Mouse (Mus musculus) embryonic facial prominence, embryonic 15.5 days (tissue): Measurements from ENCODE around the gene Alg9. TPM values are rescaled to one million over a fixed set of nuclear protein-coding genes. Genes with fewer than 3 reads are reported as not detected.

Experiments used
- ATAC-seq: fragments of 200-750 bp; cut with Nextera tagmentation; 2 replicates; pipeline ENCODE4 v1.8.0; 2017; ENCODE audit warnings: low read depth, moderate TSS enrichment; ENCODE audit not compliant: insufficient number of reproducible peaks, low FRiP score, low TSS enrichment
- H3K27ac ChIP-seq: fragments of 300-500 bp; sonication (generic); replicated peaks from 2 replicates; pipeline ENCODE4 v1.5.1; 2015; ENCODE audit warnings: mild to moderate bottlenecking, inconsistent platforms
- H3K27me3 ChIP-seq: fragments of 300-500 bp; sonication (generic); 2 replicates; pipeline ENCODE4 v1.6.1; 2015; ENCODE audit warnings: inconsistent platforms
- H3K36me3 ChIP-seq: fragments of 300-500 bp; sonication (generic); 2 replicates; pipeline ENCODE4 v1.6.1; 2015; ENCODE audit warnings: mild to moderate bottlenecking, inconsistent platforms
- H3K4me1 ChIP-seq: fragments of 300-500 bp; sonication (generic); 2 replicates; pipeline ENCODE4 v1.6.1; 2015; ENCODE audit warnings: inconsistent platforms
- H3K4me2 ChIP-seq: fragments of 300-500 bp; sonication (generic); replicated peaks from 2 replicates; pipeline ENCODE4 v1.6.1; 2015; ENCODE audit warnings: mild to moderate bottlenecking, inconsistent platforms
- H3K4me3 ChIP-seq: fragments of 300-500 bp; sonication (generic); replicated peaks from 2 replicates; pipeline ENCODE4 v1.5.1; 2015; ENCODE audit warnings: mild to moderate bottlenecking, inconsistent platforms
- H3K9ac ChIP-seq: fragments of 300-500 bp; sonication (generic); 2 replicates; pipeline ENCODE4 v1.6.1; 2015; ENCODE audit warnings: inconsistent platforms
- H3K9me3 ChIP-seq: fragments of 300-500 bp; sonication (generic); replicated peaks from 2 replicates; pipeline ENCODE4 v1.6.1; 2016; ENCODE audit warnings: inconsistent platforms
- WGBS: fragments of 180-500 bp; shearing (Covaris S2); methylation state at CpG from one replicate; pipeline ENCODE4 v1.1.7; 2015; 5-methylcytosine and 5-hydroxymethylcytosine counted together
- polyA plus RNA-seq: library from polyadenylated mRNA; unstranded; fragments of >200 nt; fragmentation: Nextera tagmentation; extraction: Ambion mirVana; gene quantifications from 2 replicates; pipeline ENCODE4 v1.2.1, GENCODE M21; 2015

Alg9 gene
- polyA plus RNA-seq, 1 experiment from 2014 or later: 33.9 TPM

DNA sequence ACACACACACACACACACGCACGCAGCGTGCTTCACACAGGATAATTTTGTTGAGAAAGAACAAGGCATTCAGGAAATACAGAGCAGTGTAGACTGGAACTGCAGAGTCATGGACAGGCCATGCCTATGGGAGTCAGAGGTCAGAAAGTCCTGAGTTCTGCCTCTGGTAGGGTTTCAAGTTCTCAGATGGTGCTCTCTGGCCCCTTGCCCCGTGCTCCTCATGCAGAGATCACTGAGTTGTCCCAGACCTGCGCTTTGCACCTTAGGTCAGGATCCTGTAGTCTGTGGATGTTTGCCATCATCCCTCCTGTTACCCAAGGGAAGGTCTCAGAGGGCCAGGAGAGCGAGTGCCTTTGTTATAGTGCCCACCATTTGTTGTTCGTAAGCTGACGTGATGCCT lies 22.0 kb downstream of the Alg9 start:
- H3K36me3 ChIP-seq: peaks cover 46% of the 10 kb centered on the region
- 89% methylated on average over 8 of the region's 8 CpGs for WGBS
- no peak overlapping the region for H3K4me3 ChIP-seq
- H3K4me1 ChIP-seq: no peaks in the 10 kb centered on the region
- no peaks in the 10 kb centered on the region for H3K9me3 ChIP-seq
- H3K4me2 ChIP-seq: no peak overlapping the region
- H3K27me3 ChIP-seq: no peaks in the 10 kb centered on the region
- no peak for ATAC-seq
- no peak overlapping the region for H3K9ac ChIP-seq
- H3K27ac ChIP-seq: no peak overlapping the region

DNA sequence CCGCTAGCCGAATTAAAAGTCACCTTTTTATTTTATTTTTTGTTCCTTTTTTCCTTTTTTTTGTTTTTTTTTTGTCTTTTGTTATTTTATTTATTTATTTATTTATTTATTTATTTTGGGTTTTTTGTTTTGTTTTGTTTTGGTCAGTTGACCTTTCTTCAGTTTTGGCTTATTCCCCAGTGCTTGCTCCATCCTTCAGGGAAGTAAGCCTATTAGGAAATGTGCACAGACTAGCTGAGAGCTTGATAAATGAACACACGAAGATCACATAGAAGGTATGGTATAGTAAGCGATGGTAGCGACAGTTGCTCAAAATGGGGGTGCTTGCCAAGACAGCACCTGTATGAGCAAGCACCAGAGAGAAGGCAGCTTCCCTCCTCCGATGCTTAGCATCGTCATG lies 22.8 kb downstream of the Alg9 start:
- Histone ChIP-seq H3K9me3 (no peaks in the 10 kb centered on the region), H3K27me3 (no peaks in the 10 kb centered on the region), H3K4me1 (no peaks in the 10 kb centered on the region), H3K4me2 (no peak overlapping the region), H3K4me3 (no peak overlapping the region), H3K36me3 (peaks cover 45% of the 10 kb centered on the region), H3K27ac (no peak overlapping the region), H3K9ac (no peak overlapping the region)
- WGBS: 93% methylated on average over 7 of the region's 7 CpGs
- ATAC-seq: no peak

DNA sequence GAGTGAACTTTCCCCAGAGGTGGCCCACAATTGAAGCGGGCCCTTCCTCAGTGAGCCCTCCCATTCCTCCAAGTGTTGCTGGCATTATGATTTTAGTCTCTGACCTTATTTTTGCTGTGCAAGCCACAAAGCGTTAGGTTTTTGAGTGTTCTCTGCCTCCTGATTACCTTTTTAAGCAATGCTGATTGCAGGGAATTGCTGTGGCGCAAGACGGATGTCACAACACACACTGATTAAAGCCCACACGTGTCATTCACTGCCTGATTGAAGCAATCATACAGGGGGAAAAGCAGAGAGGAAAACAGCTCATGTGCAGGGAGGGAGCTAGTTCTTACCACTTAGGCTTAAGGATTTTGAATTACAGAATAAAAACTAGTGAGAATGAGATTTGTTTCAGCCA lies 23.5 kb downstream of the Alg9 start:
- Histone ChIP-seq H3K9me3 (no peaks in the 10 kb centered on the region), H3K27me3 (no peaks in the 10 kb centered on the region), H3K4me1 (no peaks in the 10 kb centered on the region), H3K27ac (no peak overlapping the region), H3K4me2 (no peak overlapping the region), H3K4me3 (no peak overlapping the region), H3K36me3 (peaks cover 49% of the 10 kb centered on the region), H3K9ac (no peak overlapping the region)
- no peak for ATAC-seq
- WGBS: 78% methylated on average over 5 of the region's 5 CpGs

DNA sequence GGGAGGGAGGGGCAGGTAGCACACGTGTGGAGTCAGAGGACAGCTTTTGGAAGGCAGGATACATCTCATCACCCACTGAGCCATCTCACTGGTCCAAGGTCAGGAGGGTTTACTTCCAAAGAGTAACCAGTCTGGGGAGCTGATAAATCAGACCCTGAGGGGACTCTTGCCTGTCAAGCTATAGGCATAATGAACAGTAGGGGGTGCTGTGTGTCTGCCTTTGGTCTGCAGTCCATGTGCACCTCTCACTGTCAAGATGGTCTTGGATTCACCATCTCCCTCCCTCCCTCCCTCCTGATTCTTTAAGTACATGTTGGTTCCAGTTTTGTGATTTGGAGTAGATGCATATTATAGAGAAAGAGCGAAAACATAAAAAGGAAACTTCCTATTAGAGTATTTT lies 26.2 kb downstream of the Alg9 start:
- Histone ChIP-seq H3K4me2 (no peak overlapping the region), H3K36me3 (peaks cover 50% of the 10 kb centered on the region), H3K9ac (no peak overlapping the region), H3K27me3 (no peaks in the 10 kb centered on the region), H3K27ac (no peak overlapping the region), H3K9me3 (no peaks in the 10 kb centered on the region), H3K4me3 (no peak overlapping the region), H3K4me1 (no peaks in the 10 kb centered on the region)
- no peak for ATAC-seq
- WGBS: 59% methylated on average over 2 of the region's 2 CpGs

DNA sequence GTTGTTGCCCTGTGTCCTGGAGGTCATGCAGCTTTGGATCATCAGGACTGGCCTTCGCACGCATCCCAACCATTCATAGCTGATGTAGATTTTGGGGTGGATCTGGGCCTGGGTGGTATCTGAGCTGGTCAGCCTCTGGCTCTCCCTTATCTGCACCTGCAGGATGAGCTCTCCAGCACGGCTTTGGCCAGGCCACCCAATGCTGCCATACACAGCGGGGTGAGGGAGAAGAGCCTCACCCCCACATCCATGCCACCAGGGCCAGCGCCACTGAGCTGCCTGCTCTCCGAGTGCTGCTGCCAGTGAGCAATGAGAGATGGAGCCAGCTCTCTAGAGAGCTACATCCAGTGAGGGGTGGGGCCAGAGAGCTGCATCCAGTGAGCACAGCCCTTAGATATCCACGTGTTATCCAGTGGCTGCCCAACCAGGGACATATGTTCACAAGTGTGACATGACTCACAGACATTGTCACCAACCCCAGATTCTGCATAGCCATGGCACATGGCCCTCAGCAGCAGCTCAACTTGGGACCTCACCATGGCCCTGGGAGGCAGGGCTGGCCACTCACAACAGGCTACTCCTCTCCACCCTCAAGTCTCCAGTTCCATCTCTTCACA lies 28.3 kb downstream of the Alg9 start:
- Histone ChIP-seq H3K4me2 (no peak overlapping the region), H3K36me3 (peaks cover 60% of the 10 kb centered on the region), H3K9ac (no peak overlapping the region), H3K4me3 (no peak overlapping the region), H3K4me1 (no peaks in the 10 kb centered on the region), H3K27ac (no peak overlapping the region), H3K27me3 (no peaks in the 10 kb centered on the region), H3K9me3 (no peaks in the 10 kb centered on the region)
- WGBS: 88% methylated on average over 7 of the region's 7 CpGs
- ATAC-seq: no peak

DNA sequence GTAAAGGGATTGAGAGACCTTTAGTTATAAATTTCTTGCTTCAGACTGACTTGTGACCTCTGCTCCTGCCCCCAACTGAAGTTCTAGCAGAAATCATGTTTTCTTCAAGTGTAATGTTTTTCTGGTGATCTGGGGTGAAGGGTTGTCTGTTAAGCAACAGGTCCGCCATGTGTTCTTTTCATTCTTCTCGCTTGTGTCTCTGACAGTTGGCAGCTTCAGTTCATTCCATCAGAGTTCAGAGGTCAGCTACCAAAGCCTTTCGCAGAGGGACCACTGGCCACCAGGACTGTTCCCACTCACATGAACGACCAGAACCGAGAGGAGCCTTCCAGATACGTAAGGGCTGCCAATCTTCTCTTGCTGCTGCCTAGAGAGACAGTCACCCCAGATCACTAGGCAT lies 33.7 kb downstream of the Alg9 start:
- no peak for ATAC-seq
- no peak overlapping the region for H3K4me2 ChIP-seq
- peaks cover 72% of the 10 kb centered on the region for H3K36me3 ChIP-seq
- no peaks in the 10 kb centered on the region for H3K4me1 ChIP-seq
- no peak overlapping the region for H3K4me3 ChIP-seq
- no peak overlapping the region for H3K9ac ChIP-seq
- no peaks in the 10 kb centered on the region for H3K9me3 ChIP-seq
- no peaks in the 10 kb centered on the region for H3K27me3 ChIP-seq
- WGBS: 91% methylated on average over 6 of the region's 6 CpGs
- H3K27ac ChIP-seq: no peak overlapping the region

DNA sequence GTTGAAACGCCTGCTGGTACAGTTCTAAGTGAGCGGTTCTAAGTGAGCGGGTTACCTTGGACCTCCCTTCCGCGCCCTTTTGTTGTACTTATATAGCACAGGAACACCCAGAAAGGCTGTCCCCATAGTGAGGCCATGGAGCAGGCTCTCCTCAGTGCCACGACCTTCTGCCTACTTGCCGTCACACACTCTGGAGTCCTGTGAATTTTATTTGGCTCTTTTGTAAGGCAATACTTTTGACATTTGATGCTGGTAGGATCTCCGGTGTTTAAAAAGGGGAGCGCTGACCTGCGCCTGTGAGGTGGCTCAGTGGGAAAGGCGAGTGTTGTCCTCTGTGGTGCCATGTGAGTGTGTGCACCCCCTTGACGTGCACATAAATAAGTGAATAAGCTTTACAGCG lies 34.3 kb downstream of the Alg9 start:
- ATAC-seq: no peak
- H3K27ac ChIP-seq: no peak overlapping the region
- H3K36me3 ChIP-seq: peaks cover 72% of the 10 kb centered on the region
- no peaks in the 10 kb centered on the region for H3K4me1 ChIP-seq
- no peak overlapping the region for H3K9ac ChIP-seq
- H3K4me3 ChIP-seq: no peak overlapping the region
- no peak overlapping the region for H3K4me2 ChIP-seq
- 85% methylated on average over 13 of the region's 13 CpGs for WGBS
- H3K27me3 ChIP-seq: no peaks in the 10 kb centered on the region
- no peaks in the 10 kb centered on the region for H3K9me3 ChIP-seq

DNA sequence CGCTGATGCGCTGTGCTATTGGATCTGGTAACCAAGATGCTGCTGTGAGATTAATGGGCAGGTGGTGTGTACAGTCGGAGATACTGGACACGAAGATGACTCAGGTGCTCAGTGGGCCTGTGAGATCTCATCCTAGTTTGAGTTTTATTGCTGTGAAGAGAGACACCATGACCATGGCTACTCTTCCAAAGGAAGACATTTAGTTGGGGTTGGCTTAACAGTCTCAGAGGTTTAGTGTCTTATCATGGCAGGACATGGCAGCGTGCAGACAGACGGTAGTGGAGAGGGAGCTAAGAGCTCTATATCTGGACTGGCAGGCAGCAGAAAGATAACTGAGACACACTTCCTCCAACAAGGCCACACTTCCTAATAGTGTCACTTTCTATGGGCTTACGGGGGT lies 36.4 kb downstream of the Alg9 start:
- peaks cover 64% of the 10 kb centered on the region for H3K36me3 ChIP-seq
- WGBS: 95% methylated on average over 7 of the region's 7 CpGs

DNA sequence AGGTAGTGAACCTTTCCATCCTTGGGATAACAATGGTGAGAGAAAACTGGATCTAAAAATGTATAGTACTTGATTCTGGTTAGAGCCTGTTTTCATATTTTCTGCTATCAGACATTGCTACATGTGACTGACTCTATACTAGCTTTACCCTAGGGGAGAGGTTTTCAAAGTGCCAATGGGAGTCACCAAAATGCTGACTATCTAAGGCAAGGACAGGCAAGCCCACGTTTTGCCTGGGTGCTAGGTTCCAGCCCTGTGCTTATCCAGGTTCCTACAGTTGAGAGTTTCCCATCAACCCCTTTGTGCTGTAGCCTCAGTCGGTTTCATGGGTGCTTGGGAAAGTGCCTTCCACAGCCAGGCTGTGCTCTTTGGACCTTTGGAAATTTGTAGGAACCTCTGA lies 36.9 kb downstream of the Alg9 start:
- WGBS: 86% methylated on average over 2 of the region's 2 CpGs
- Histone ChIP-seq H3K4me2 (no peak overlapping the region), H3K36me3 (peaks cover 66% of the 10 kb centered on the region), H3K27me3 (no peaks in the 10 kb centered on the region), H3K27ac (no peak overlapping the region), H3K4me1 (no peaks in the 10 kb centered on the region), H3K9me3 (no peaks in the 10 kb centered on the region), H3K9ac (no peak overlapping the region), H3K4me3 (no peak overlapping the region)
- ATAC-seq: no peak

More for the DNA sequence above, 36.4 kb downstream of the Alg9 start:
- no peak overlapping the region for H3K27ac ChIP-seq
- no peaks in the 10 kb centered on the region for H3K9me3 ChIP-seq
- no peak for ATAC-seq
- H3K4me1 ChIP-seq: no peaks in the 10 kb centered on the region
- no peak overlapping the region for H3K4me2 ChIP-seq
- H3K9ac ChIP-seq: no peak overlapping the region
- no peaks in the 10 kb centered on the region for H3K27me3 ChIP-seq
- no peak overlapping the region for H3K4me3 ChIP-seq

DNA sequence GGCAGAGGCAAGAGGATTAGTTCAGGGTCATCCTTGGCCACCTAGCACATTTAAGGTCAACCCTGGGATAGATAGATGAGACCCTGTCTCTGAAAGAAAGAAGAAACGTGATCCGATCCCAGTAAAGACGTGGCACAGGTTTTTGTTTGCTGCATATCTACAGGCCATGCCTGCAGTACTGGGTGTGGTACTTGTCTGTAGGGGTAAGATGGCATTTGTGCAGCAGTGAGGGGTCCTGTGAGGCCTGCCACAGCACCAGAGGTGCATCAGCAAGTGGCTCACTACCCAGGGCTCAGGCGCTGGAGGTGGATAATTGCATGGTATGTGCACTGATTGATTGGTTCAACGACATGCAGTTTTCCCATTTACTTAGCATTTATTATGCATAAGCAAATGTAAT lies 39.0 kb downstream of the Alg9 start:
- Histone ChIP-seq H3K9me3 (no peaks in the 10 kb centered on the region), H3K27ac (no peak overlapping the region), H3K4me2 (no peak overlapping the region), H3K4me1 (no peaks in the 10 kb centered on the region), H3K9ac (no peak overlapping the region), H3K27me3 (no peaks in the 10 kb centered on the region), H3K36me3 (peaks cover 64% of the 10 kb centered on the region), H3K4me3 (no peak overlapping the region)
- 89% methylated on average over 5 of the region's 5 CpGs for WGBS
- no peak for ATAC-seq

DNA sequence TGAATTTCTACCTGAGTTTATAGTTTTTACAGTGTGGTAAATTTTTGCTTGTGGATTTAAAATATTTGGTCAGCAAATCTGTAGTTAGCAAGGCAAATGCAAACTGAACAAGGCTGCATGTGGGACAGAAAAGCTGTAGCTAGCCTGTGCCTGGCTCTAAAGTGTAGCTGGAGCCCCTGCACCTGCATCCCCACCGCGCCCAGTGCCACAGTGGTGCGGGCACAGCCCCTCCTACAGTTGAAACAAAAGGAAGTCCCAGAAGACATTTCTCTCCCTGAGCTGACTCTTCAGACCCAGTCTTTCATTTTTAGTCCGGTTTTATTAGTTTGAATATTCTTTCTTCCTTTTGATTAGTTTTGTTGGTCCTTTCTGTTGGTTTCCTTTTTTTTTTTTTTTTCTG lies 40.8 kb downstream of the Alg9 start:
- peaks cover 52% of the 10 kb centered on the region for H3K36me3 ChIP-seq
- H3K27me3 ChIP-seq: no peaks in the 10 kb centered on the region
- H3K4me1 ChIP-seq: no peaks in the 10 kb centered on the region
- H3K4me2 ChIP-seq: no peak overlapping the region
- no peaks in the 10 kb centered on the region for H3K9me3 ChIP-seq
- H3K9ac ChIP-seq: no peak overlapping the region
- no peak for ATAC-seq
- no peak overlapping the region for H3K4me3 ChIP-seq
- H3K27ac ChIP-seq: no peak overlapping the region
- 94% methylated on average over 4 of the region's 4 CpGs for WGBS

DNA sequence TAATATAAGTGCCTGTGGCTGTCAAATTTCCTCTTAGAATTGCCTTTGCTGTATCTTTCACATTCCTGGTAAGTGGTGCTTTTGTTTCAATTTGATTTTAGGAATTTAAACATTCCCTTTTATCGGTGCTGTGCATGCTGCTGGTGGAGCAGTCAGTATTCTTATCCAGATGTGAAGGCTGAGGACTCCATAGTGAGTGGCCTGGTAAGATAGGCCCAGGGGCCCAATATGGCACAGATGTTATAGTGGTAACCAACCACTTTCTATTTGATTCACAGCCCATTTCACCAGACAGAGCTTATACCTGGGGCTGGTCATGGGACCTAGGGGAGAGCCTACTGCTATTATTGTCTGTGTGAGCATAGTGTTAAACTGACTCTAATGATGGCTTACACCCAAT lies 41.7 kb downstream of the Alg9 start:
- Histone ChIP-seq H3K27me3 (no peaks in the 10 kb centered on the region), H3K4me2 (no peak overlapping the region), H3K4me3 (no peak overlapping the region), H3K27ac (no peak overlapping the region), H3K9me3 (no peaks in the 10 kb centered on the region), H3K9ac (no peak overlapping the region), H3K4me1 (no peaks in the 10 kb centered on the region), H3K36me3 (peaks cover 47% of the 10 kb centered on the region)
- ATAC-seq: no peak
- WGBS: 98% methylated on average over 1 of the region's 1 CpGs
